Mouse (Mus musculus): ENCODE measurements around the gene Donson. TPM values are rescaled to one million over a fixed set of nuclear protein-coding genes. Genes with fewer than 3 reads are reported as not detected.

Donson gene
- 7.4 and 7.9 TPM in 2 replicates for polyA plus RNA-seq (2012; rRNA removed)

DNA sequence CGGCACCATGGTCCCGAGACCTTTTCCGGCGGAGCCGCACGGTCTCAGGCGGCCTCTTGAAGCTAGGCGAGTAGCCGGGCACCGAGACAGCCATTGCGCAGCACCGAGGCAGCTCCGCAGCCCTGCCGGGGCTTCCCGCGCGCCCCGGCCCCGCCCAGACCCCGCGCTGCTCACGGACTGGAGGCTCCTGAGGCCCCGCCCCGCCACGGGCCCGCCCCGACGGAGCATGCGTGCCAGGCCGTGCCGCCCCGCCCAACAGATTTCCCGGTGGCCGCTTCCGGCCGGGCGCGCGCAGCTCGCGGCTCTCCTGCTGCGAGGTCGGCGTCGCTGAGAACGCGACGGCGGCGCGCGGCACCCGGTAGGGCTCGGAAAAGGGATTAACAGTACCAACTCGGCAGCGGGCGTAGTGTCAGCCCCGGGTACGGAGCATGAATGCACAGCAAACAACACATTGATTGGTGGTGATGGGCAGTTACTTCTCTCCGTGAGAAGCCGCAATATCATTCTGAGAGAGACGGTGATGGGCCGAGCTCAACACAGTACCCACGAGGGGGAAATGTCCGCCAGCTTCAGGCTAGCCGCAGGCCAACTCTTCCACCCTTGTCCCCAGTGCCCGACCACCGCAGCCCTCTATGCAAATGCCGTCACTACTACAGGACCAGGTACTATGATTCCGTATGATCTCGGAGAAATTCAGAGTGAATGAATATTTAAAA, at the start of gene Donson:
TSS of gene Donson (minus strand) at position 152 of the 716 bp plus-strand sequence.

GRCm38 (mm10) chr16:91729066-91729482, 40.5 kb upstream of the Donson start, which contains the start of gene Itsn1:
Itsn1 (plus strand) TSS chr16:91729281.

DNA sequence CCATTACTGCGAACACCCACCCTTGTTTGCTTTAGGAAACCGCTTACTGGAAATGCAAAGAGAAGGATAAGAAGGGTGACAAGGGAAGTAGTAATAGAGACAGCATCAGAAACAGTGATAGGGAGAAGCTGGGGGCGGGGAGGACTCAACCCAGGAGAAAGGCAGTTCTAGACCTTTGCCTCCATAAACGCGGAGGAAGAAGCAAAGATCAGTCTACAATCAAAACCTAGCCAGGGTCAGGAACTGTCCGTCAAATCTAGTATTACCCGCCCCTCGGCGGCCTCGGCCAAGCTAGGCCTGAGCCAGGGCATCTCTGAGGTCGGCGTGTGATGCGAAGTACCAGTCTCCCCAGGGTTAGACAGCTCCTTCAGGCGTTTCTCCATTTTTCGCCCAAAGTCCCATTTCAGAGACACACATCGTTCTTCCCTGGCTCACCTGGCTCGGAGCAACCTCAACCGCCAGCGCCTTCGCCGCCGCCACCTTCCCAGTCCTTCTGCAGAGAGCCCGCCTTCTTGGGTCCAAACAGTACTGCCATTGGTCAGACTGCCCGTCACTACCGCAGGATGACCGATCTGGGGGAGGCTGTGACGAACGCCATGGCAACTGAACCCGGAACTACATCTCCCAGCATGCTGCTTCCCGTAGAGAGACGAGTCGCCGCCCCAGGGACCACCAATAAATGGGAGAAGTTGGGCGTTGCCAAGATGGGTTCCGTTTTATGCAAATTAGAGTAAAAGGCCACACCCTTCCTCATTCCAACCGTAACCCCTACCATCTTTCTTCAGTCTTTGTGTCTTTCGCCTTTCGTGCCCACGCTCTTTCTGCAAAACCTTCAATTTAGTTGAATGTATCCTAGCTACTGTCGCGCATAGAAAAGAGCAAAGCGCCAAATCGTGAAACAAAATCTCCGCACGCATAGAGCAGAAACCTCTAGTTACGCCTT, 39.8 kb upstream of the Donson start, which contains the start of gene Cryzl1:
TSS of gene Cryzl1 (minus strand) at position 853 of the 943 bp plus-strand sequence.

GRCm38 (mm10) chr16:91647461-91648219, 40.9 kb downstream of the Donson start, which contains the start of gene Son:
Son (plus strand) TSS chr16:91647506.

DNA sequence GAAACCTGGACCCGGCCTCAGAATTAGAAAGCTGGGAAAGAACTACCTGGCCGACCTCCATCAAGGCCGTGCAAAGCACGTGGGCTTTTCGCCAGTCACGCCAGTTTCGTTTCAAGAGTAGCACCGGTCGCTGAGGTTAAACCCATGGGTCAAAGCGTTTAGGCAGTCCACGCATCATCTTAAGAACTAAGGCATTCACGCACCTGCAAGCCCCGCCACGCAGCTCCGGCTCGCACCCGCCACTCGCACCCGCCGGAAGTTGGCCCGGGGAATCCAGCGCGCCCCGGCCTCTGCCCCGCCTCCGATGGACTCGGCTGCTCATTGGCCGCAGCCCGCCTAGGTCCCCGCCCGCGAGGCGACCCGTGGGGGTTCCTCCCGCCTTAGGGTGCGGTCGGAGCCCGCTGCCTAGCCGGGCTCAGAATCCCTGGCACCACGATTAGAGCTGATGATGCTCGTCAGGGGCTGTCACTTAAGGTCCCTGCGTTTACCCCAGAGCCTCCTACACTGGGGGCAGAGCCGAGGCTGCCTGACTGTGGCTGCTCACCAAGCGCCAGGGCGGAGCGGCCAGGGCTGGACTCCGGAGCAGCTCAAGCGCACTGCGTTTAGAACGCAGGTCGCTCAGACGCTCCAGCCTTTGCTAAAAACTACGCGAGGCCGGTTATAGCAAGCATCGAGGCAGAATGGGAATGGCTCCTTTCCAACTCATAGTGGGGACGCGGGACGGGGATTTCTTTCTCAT, 41.7 kb downstream of the Donson start, which contains the start of gene Gart:
TSS of gene Gart (minus strand) at position 272 of the 739 bp plus-strand sequence.

Other genes with a start within 250 kb of the Donson start
- 12.2 and 14.6 TPM in 2 replicates for gene Ifnar1, start 203.5 kb downstream of the Donson start, polyA plus RNA-seq (2012; rRNA removed)
- gene Ifngr2, start 141.7 kb downstream of the Donson start, polyA plus RNA-seq (2012; rRNA removed): 79.4 and 103 TPM in 2 replicates
- 36.4 and 45.7 TPM in 2 replicates for gene Tmem50b, start 91.0 kb downstream of the Donson start, polyA plus RNA-seq (2012; rRNA removed)
- gene Dnajc28, start 69.7 kb downstream of the Donson start, polyA plus RNA-seq (2012; rRNA removed): 0.85 and 1.00 TPM in 2 replicates
- 17.3 and 19.4 TPM in 2 replicates for gene Gart, start 41.8 kb downstream of the Donson start, polyA plus RNA-seq (2012; rRNA removed)
- 76.9 and 82.1 TPM in 2 replicates for gene Son, start 41.3 kb downstream of the Donson start, polyA plus RNA-seq (2012; rRNA removed)
- 14.0 and 16.8 TPM in 2 replicates for gene Cryzl1, start 40.2 kb upstream of the Donson start, polyA plus RNA-seq (2012; rRNA removed)
- gene Itsn1, start 40.5 kb upstream of the Donson start, polyA plus RNA-seq (2012; rRNA removed): 18.1 and 23.6 TPM in 2 replicates

All from colon, adult 2 months (tissue).